Mouse (Mus musculus): ENCODE results near the gene Tcf7l2. TPM values are rescaled to one million over a fixed set of nuclear protein-coding genes. Genes with fewer than 3 reads are reported as not detected.

The Tcf7l2 gene
- total and polyA plus RNA-seq, 3 experiments, result not detected

- Histone ChIP-seq H3K27ac (ENCODE audit: insufficient read depth, low read depth) (no peak overlapping the region), H3K27me3 (replicated peaks) (peaks cover 71% of the 10 kb centered on the region), H3K9ac (ENCODE audit: insufficient read depth, low read depth) (no peak overlapping the region), H3K9me3 (replicated peaks; ENCODE audit: low read length) (no peaks in the 10 kb centered on the region), H3K4me3 (replicated peaks in 1 of 3; ENCODE audit: low read depth in 2 of 3, low read length in 2 of 3, poor library complexity in 1 of 3) (no peak overlapping the region), H3K79me2 (replicated peaks; ENCODE audit: control insufficient read depth, extremely low read depth, insufficient read depth, poor library complexity, severe bottlenecking) (no peaks in the 10 kb centered on the region), H3K36me3 (replicated peaks in 1 of 2; ENCODE audit: control insufficient read depth in 1 of 2, insufficient read depth in 1 of 2, low read length in 1 of 2) (no peaks in the 10 kb centered on the region), H3K4me2 (ENCODE audit: insufficient read depth, low read depth, poor library complexity, severe bottlenecking) (no peak overlapping the region), H3K4me1 (ENCODE audit: control insufficient read depth in 1 of 2, insufficient read depth in 2 of 2) (no peaks in the 10 kb centered on the region)
- dilution Hi-C loops (cut with MboI; ENCODE audit: extremely low pct_ligation_motif_present, extremely low pct_unique_long_range_greater_than_20kb, low sequenced_read_pairs) (no loop called here), in situ Hi-C loops (cut with MboI; ENCODE audit: low pct_ligation_motif_present, low pct_unique_long_range_greater_than_20kb, low sequenced_read_pairs) (no loop called here)
- no peak for DNase-seq (ENCODE audit: extremely low read depth)
- TF ChIP-seq ZMIZ1 (IDR thresholded peaks at IDR 0.05; ENCODE audit: low read depth, low read length) (no peak), NRF1 (IDR thresholded peaks at IDR 0.05; ENCODE audit: low read depth, low read length) (no peak), SIN3A (IDR thresholded peaks at IDR 0.05; ENCODE audit: low read length) (no peak), MAZ (IDR thresholded peaks at IDR 0.05; ENCODE audit: low read depth, low read length) (no peak), USF1 (IDR thresholded peaks at IDR 0.05; ENCODE audit: low read depth, low read length) (no peak), CHD2 (IDR thresholded peaks at IDR 0.05; ENCODE audit: low read length) (no peak), KAT2A (IDR thresholded peaks at IDR 0.05; ENCODE audit: insufficient replicate concordance, low read length) (no peak), BHLHE40 (IDR thresholded peaks at IDR 0.05; ENCODE audit: low read depth, low read length) (no peak), SMC3 (IDR thresholded peaks at IDR 0.05; ENCODE audit: low read depth, low read length) (no peak), USF2 (conservative IDR thresholded peaks at IDR 0.05; ENCODE audit: low read depth, low read length) (no peak)
These were observed 104.6 kb downstream of the Tcf7l2 start for GRCm38 (mm10) chr19:55846256-55846655.

DNA sequence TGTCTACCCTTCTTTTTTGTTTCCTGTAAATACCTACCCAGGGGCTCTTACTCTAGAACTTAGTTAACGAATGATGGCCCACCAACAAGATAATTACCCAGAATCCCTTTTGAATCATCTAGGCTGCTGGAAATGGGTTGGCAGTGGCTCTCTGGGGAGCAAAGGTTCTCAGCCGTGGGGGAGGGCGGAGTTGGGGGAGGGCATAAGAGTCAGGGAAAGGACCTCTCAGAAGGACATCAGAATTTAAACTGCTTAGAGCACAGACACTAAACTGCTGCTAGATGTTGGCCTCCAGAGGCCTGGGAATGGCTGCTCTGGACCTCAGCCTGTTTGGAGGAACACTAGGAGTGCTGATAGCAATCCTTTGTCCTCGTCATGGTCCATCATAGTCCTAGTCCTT, 105.4 kb downstream of the Tcf7l2 start:
- Histone ChIP-seq H3K27ac (ENCODE audit: insufficient read depth, low read depth) (no peak overlapping the region), H3K4me2 (ENCODE audit: insufficient read depth, low read depth, poor library complexity, severe bottlenecking) (no peak overlapping the region), H3K79me2 (replicated peaks; ENCODE audit: control insufficient read depth, extremely low read depth, insufficient read depth, poor library complexity, severe bottlenecking) (no peaks in the 10 kb centered on the region), H3K4me3 (replicated peaks in 1 of 3; ENCODE audit: low read depth in 2 of 3, low read length in 2 of 3, poor library complexity in 1 of 3) (no peak overlapping the region), H3K4me1 (ENCODE audit: control insufficient read depth in 1 of 2, insufficient read depth in 2 of 2) (no peaks in the 10 kb centered on the region), H3K36me3 (replicated peaks in 1 of 2; ENCODE audit: control insufficient read depth in 1 of 2, insufficient read depth in 1 of 2, low read length in 1 of 2) (no peaks in the 10 kb centered on the region), H3K27me3 (replicated peaks) (peaks cover 73% of the 10 kb centered on the region), H3K9me3 (replicated peaks; ENCODE audit: low read length) (no peaks in the 10 kb centered on the region), H3K9ac (ENCODE audit: insufficient read depth, low read depth) (no peak overlapping the region)
- no peak for DNase-seq (ENCODE audit: extremely low read depth)
- in situ Hi-C loops (cut with MboI; ENCODE audit: low pct_ligation_motif_present, low pct_unique_long_range_greater_than_20kb, low sequenced_read_pairs) (no loop called here), dilution Hi-C loops (cut with MboI; ENCODE audit: extremely low pct_ligation_motif_present, extremely low pct_unique_long_range_greater_than_20kb, low sequenced_read_pairs) (no loop called here)
- TF ChIP-seq PAX5 (IDR thresholded peaks at IDR 0.05; ENCODE audit: low read length) (no peak), SMC3 (IDR thresholded peaks at IDR 0.05; ENCODE audit: low read depth, low read length) (no peak), NRF1 (IDR thresholded peaks at IDR 0.05; ENCODE audit: low read depth, low read length) (no peak), NELFE (IDR thresholded peaks at IDR 0.05; ENCODE audit: low read depth, low read length) (no peak), TBP (conservative IDR thresholded peaks at IDR 0.05; ENCODE audit: low read depth, low read length) (no peak), E2F4 (IDR thresholded peaks at IDR 0.05; ENCODE audit: insufficient replicate concordance, low read depth, low read length) (no peak), ZC3H11A (IDR thresholded peaks at IDR 0.05; ENCODE audit: low read depth, low read length) (no peak), CHD1 (IDR thresholded peaks at IDR 0.05; ENCODE audit: low read depth, low read length) (no peak), MAZ (IDR thresholded peaks at IDR 0.05; ENCODE audit: low read depth, low read length) (no peak), KAT2A (IDR thresholded peaks at IDR 0.05; ENCODE audit: insufficient replicate concordance, low read length) (no peak)

Data from CH12.LX (cell line).